Mouse (Mus musculus) CH12.LX (cell line): ENCODE measurements around the gene Rhobtb3. TPM values are rescaled to one million over a fixed set of nuclear protein-coding genes. Genes with fewer than 3 reads are reported as not detected.
"Not testable (repeated sequence)": the region's sequence is repeated elsewhere in the genome, so short reads cannot be mapped to it uniquely, and the experiment has no call there.

Experiments used
- DNase-seq: peaks from one replicate; pipeline ENCODE4 v3.0.0-alpha.2; 2013; ENCODE audit errors: extremely low read depth
- H3K27ac ChIP-seq: 2 replicates; pipeline ENCODE4 v1.5.1; 2012; ENCODE audit warnings: low read depth, mild to moderate bottlenecking, control low read depth, moderate library complexity; ENCODE audit not compliant: insufficient read depth
- H3K27me3 ChIP-seq: replicated peaks from 2 replicates; pipeline ENCODE3; 2012; ENCODE audit warnings: inconsistent platforms
- H3K36me3 ChIP-seq, 2 experiments: replicated peaks in 1 of 2; 2 replicates each; pipeline versions ENCODE3 to v1.6.1; 2012; ENCODE audit warnings: inconsistent platforms in 1 of 2, low read length in 1 of 2, mild to moderate bottlenecking in 1 of 2, mixed read lengths in 1 of 2, moderate library complexity in 1 of 2; ENCODE audit not compliant: control insufficient read depth in 1 of 2, insufficient read depth in 1 of 2
- H3K4me1 ChIP-seq, 2 experiments: 2 replicates each; pipeline ENCODE4 v1.6.1; 2012; ENCODE audit warnings: inconsistent platforms in 1 of 2, moderate library complexity in 1 of 2; ENCODE audit not compliant: insufficient read depth in 2 of 2, control insufficient read depth in 1 of 2
- H3K4me2 ChIP-seq: 2 replicates; pipeline ENCODE4 v1.6.1; 2012; ENCODE audit warnings: low read depth, mild to moderate bottlenecking, control low read depth; ENCODE audit not compliant: poor library complexity, insufficient read depth, severe bottlenecking
- H3K4me3 ChIP-seq, 3 experiments: fragments of 150-350 bp in 1 of 3; sonication (generic) in 1 of 3; replicated peaks in 1 of 3; 2 replicates each; pipeline versions ENCODE3 to v1.5.1; 2011 to 2012; ENCODE audit warnings: low read depth in 2 of 3, low read length in 2 of 3, mild to moderate bottlenecking in 2 of 3, moderate library complexity in 2 of 3, control low read depth in 1 of 3, improper control_type of control experiment in 1 of 3, inconsistent platforms in 1 of 3, mixed read lengths in 1 of 3; ENCODE audit not compliant: poor library complexity in 1 of 3
- H3K79me2 ChIP-seq: replicated peaks from 2 replicates; pipeline ENCODE4 v1.6.1; 2012; ENCODE audit warnings: mild to moderate bottlenecking, moderate library complexity; ENCODE audit not compliant: control insufficient read depth, poor library complexity, insufficient read depth, severe bottlenecking; ENCODE audit errors: extremely low read depth
- H3K9ac ChIP-seq: 2 replicates; pipeline ENCODE4 v1.6.1; 2012; ENCODE audit warnings: low read depth, mild to moderate bottlenecking, control low read depth, moderate library complexity; ENCODE audit not compliant: insufficient read depth
- H3K9me3 ChIP-seq: replicated peaks from 2 replicates; pipeline ENCODE3; 2012; ENCODE audit warnings: low read length, inconsistent platforms, mixed read lengths
- BHLHE40 ChIP-seq: IDR thresholded peaks from 2 replicates; pipeline ENCODE4 v1.6.1; 2011; ENCODE audit warnings: mild to moderate bottlenecking, low read depth, low read length, improper control_type of control experiment
- CHD1 ChIP-seq: IDR thresholded peaks from 2 replicates; pipeline ENCODE4 v1.6.1; 2012; ENCODE audit warnings: low read depth, low read length, improper control_type of control experiment, inconsistent platforms
- CHD2 ChIP-seq: IDR thresholded peaks from 2 replicates; pipeline ENCODE4 v1.6.1; 2011; ENCODE audit warnings: low read length, improper control_type of control experiment
- CTCF ChIP-seq, 2 experiments: IDR thresholded peaks in 1 of 2; conservative IDR thresholded peaks in 1 of 2; 2 replicates each; pipeline ENCODE4 v1.5.1; 2011 to 2012; ENCODE audit warnings: low read depth in 2 of 2, low read length in 2 of 2, improper control_type of control experiment in 1 of 2, inconsistent platforms in 1 of 2, mild to moderate bottlenecking in 1 of 2, moderate library complexity in 1 of 2
- E2F4 ChIP-seq: IDR thresholded peaks from 2 replicates; pipeline ENCODE4 v1.6.1; 2011; ENCODE audit warnings: low read depth, low read length, improper control_type of control experiment; ENCODE audit not compliant: insufficient replicate concordance
- ETS1 ChIP-seq: conservative IDR thresholded peaks from 2 replicates; pipeline ENCODE4 v1.6.1; 2012; ENCODE audit warnings: low read depth, mild to moderate bottlenecking, inconsistent platforms, low read length, improper control_type of control experiment, moderate library complexity
- GABPA ChIP-seq: IDR thresholded peaks from 2 replicates; pipeline ENCODE4 v1.6.1; 2012; ENCODE audit warnings: low read depth, low read length, improper control_type of control experiment, inconsistent platforms; ENCODE audit not compliant: insufficient replicate concordance
- HCFC1 ChIP-seq: IDR thresholded peaks from 2 replicates; pipeline ENCODE4 v1.6.1; 2012; ENCODE audit warnings: low read depth, mild to moderate bottlenecking, inconsistent platforms, low read length, improper control_type of control experiment
- JUN ChIP-seq: IDR thresholded peaks from 2 replicates; pipeline ENCODE4 v1.6.1; 2011; ENCODE audit warnings: low read depth, mild to moderate bottlenecking, low read length, improper control_type of control experiment, moderate library complexity; ENCODE audit not compliant: insufficient read depth
- MAFK ChIP-seq: IDR thresholded peaks from 2 replicates; pipeline ENCODE4 v1.6.1; 2011; ENCODE audit warnings: low read length, improper control_type of control experiment; ENCODE audit not compliant: insufficient replicate concordance
- MAZ ChIP-seq: IDR thresholded peaks from 2 replicates; pipeline ENCODE4 v1.6.1; 2012; ENCODE audit warnings: low read depth, mild to moderate bottlenecking, inconsistent platforms, low read length, improper control_type of control experiment, moderate library complexity
- MEF2A ChIP-seq: IDR thresholded peaks from 2 replicates; pipeline ENCODE4 v1.6.1; 2014; ENCODE audit warnings: low read depth, mild to moderate bottlenecking, inconsistent platforms, low read length, improper control_type of control experiment, borderline replicate concordance
- MXI1 ChIP-seq: IDR thresholded peaks from 2 replicates; pipeline ENCODE4 v1.6.1; 2011; ENCODE audit warnings: mild to moderate bottlenecking, low read depth, low read length, improper control_type of control experiment
- NELFE ChIP-seq: IDR thresholded peaks from 2 replicates; pipeline ENCODE4 v1.6.1; 2011; ENCODE audit warnings: low read depth, low read length, improper control_type of control experiment
- NRF1 ChIP-seq: IDR thresholded peaks from 2 replicates; pipeline ENCODE4 v1.6.1; 2014; ENCODE audit warnings: low read depth, mild to moderate bottlenecking, inconsistent platforms, low read length, improper control_type of control experiment, moderate library complexity
- POLR2A ChIP-seq: IDR thresholded peaks from 2 replicates; pipeline ENCODE4 v1.6.1; 2011; ENCODE audit warnings: low read depth, mild to moderate bottlenecking, improper control_type of control experiment, low read length
- RAD21 ChIP-seq: IDR thresholded peaks from 2 replicates; pipeline ENCODE4 v1.6.1; 2011; ENCODE audit warnings: low read depth, mild to moderate bottlenecking, low read length, improper control_type of control experiment, moderate library complexity
- TBP ChIP-seq: conservative IDR thresholded peaks from 2 replicates; pipeline ENCODE4 v1.6.1; 2011; ENCODE audit warnings: low read depth, low read length, improper control_type of control experiment
- ZKSCAN1 ChIP-seq: IDR thresholded peaks from 2 replicates; pipeline ENCODE4 v1.6.1; 2012; ENCODE audit warnings: low read depth, inconsistent platforms, low read length, improper control_type of control experiment, borderline replicate concordance
- ZMIZ1 ChIP-seq: IDR thresholded peaks from 2 replicates; pipeline ENCODE4 v1.6.1; 2012; ENCODE audit warnings: low read depth, mild to moderate bottlenecking, inconsistent platforms, low read length, improper control_type of control experiment
- dilution Hi-C: fragments of 300-500 bp; cut with MboI; formaldehyde crosslinking; loops from 2 replicates; pipeline ENCODE4 v1.14.3; 2020; ENCODE audit warnings: low sequenced_read_pairs; ENCODE audit not compliant: extremely low pct_unique_long_range_greater_than_20kb, extremely low pct_ligation_motif_present
- in situ Hi-C: fragments of 300-500 bp; cut with MboI; formaldehyde crosslinking; loops from 3 replicates; pipeline ENCODE4 v1.14.3; 2019; ENCODE audit warnings: low sequenced_read_pairs, low pct_ligation_motif_present, low pct_unique_long_range_greater_than_20kb, mixed read lengths
- polyA plus RNA-seq: library from polyadenylated mRNA; unstranded; fragments of >175 nt; gene quantifications from 2 replicates; pipeline ENCODE4 v1.2.1, GENCODE M21; 2012; ENCODE audit warnings: low read depth; ENCODE audit not compliant: insufficient read length
- total RNA-seq, 2 experiments: library from RNA; depleted of rRNA; stranded (reverse); fragments of 300-350 nt in 1 of 2; fragments of >200 nt in 1 of 2; gene quantifications; 2 replicates each; pipeline ENCODE4 v1.2.3; 2012 to 2014

The Rhobtb3 gene
- total and polyA plus RNA-seq, 3 experiments: 2.0 to 3.6 (median 3.4) TPM

- in situ Hi-C loops: no loop called here
- no peak for TF ChIP-seq CHD1
- TF ChIP-seq GABPA: no peak
- no peak for TF ChIP-seq NRF1
- TF ChIP-seq POLR2A: no peak
- TF ChIP-seq CTCF (conservative IDR thresholded peaks at IDR 0.05 in 1 of 2, IDR thresholded peaks at IDR 0.05 in 1 of 2; ENCODE audit: low read depth in 2 of 2, low read length in 2 of 2): no peak
- TF ChIP-seq E2F4: no peak
- no peak for TF ChIP-seq ETS1
- TF ChIP-seq MAZ: no peak
- TF ChIP-seq MAFK: no peak
- no peak for TF ChIP-seq MXI1
- TF ChIP-seq BHLHE40: no peak
- no peak for TF ChIP-seq MEF2A
- no peak for TF ChIP-seq NELFE
- no peak for TF ChIP-seq HCFC1
- no peak for TF ChIP-seq CHD2
- no peak for TF ChIP-seq ZMIZ1
- no peak for TF ChIP-seq ZKSCAN1
- no peak for TF ChIP-seq JUN
- TF ChIP-seq RAD21: no peak
- no peak for TF ChIP-seq TBP
- TF ChIP-seq, all 38 proteins: peak for 0
- Histone ChIP-seq H3K36me3 (no peaks in the 10 kb centered on the region), H3K27me3 (no peaks in the 10 kb centered on the region), H3K4me3 (no peak overlapping the region), H3K9me3 (no peaks in the 10 kb centered on the region), H3K79me2 (no peaks in the 10 kb centered on the region), H3K4me2 (no peak overlapping the region), H3K27ac (no peak overlapping the region), H3K4me1 (no peaks in the 10 kb centered on the region), H3K9ac (no peak overlapping the region)
- dilution Hi-C loops: no loop called here
- DNase-seq: no peak
Measured at GRCm38 (mm10) chr13:75930023-75930422, 13.7 kb downstream of the Rhobtb3 start.

DNA sequence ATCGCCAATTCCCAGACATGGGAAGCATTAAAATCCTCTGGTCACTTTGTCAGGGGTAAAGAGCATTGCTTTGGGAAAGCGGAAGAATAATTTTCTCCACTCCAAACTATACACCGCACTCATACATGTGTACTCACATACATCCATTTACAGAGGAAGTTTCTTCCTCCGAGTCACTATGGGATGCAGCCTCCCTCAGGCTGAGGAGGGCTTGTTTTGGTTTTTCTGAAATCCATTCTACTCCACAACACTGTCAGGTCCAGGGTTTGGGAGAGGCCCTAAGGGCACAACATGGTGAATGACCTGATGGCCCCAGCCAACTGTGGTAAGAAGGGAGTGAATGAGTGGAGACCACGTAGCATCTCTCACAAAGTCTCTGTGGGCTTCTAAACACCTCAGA, 14.7 kb downstream of the Rhobtb3 start:
- H3K4me2 ChIP-seq, in situ Hi-C loops, H3K79me2 ChIP-seq, dilution Hi-C loops, H3K27me3 ChIP-seq, H3K9me3 ChIP-seq, H3K9ac ChIP-seq, H3K27ac ChIP-seq, H3K4me1 ChIP-seq, DNase-seq, H3K4me3 ChIP-seq, H3K36me3 ChIP-seq: not testable (repeated sequence)
